Mouse (Mus musculus) intestine, embryonic 14.5 days (tissue): ENCODE results near the gene Numa1. TPM values are rescaled to one million over a fixed set of nuclear protein-coding genes. Genes with fewer than 3 reads are reported as not detected.
A peak's percentile ranks its signal among the peaks of the same experiment; 100 is the strongest.

Experiments used
- ATAC-seq: fragments of 200-750 bp; cut with Nextera tagmentation; replicated peaks from 2 replicates; pipeline ENCODE4 v1.8.0; 2017; ENCODE audit warnings: low read depth, moderate number of reproducible peaks, moderate TSS enrichment, moderate library complexity; ENCODE audit not compliant: low FRiP score, low TSS enrichment
- DNase-seq: peaks from one replicate; pipeline ENCODE4 v3.0.0-alpha.2; 2018; ENCODE audit warnings: low spot score
- H3K27ac ChIP-seq: fragments of 300-500 bp; sonication (generic); 2 replicates; pipeline ENCODE4 v1.5.1; 2014; ENCODE audit warnings: low read depth, mild to moderate bottlenecking, control low read depth
- H3K27me3 ChIP-seq: fragments of 300-500 bp; sonication (generic); replicated peaks from 2 replicates; pipeline ENCODE4 v1.6.1; 2014; ENCODE audit warnings: low read length, control low read depth; ENCODE audit not compliant: control insufficient read depth, insufficient read depth
- H3K36me3 ChIP-seq: fragments of 300-500 bp; sonication (generic); 2 replicates; pipeline ENCODE4 v1.6.1; 2014; ENCODE audit warnings: low read length, control low read depth; ENCODE audit not compliant: control insufficient read depth, insufficient read depth
- H3K4me1 ChIP-seq: fragments of 300-500 bp; sonication (generic); replicated peaks from 2 replicates; pipeline ENCODE4 v1.6.1; 2014; ENCODE audit warnings: low read length, control low read depth, mixed read lengths; ENCODE audit not compliant: control insufficient read depth, insufficient read depth
- H3K4me2 ChIP-seq: fragments of 300-500 bp; sonication (generic); 2 replicates; pipeline ENCODE4 v1.6.1; 2014; ENCODE audit warnings: low read length
- H3K4me3 ChIP-seq: fragments of 300-500 bp; sonication (generic); 2 replicates; pipeline ENCODE4 v1.5.1; 2014; ENCODE audit warnings: low read depth, low read length, control low read depth, mixed read lengths
- H3K9ac ChIP-seq: fragments of 300-500 bp; sonication (generic); 2 replicates; pipeline ENCODE4 v1.6.1; 2014; ENCODE audit warnings: mild to moderate bottlenecking, low read length
- H3K9me3 ChIP-seq: fragments of 300-500 bp; sonication (generic); 2 replicates; pipeline ENCODE4 v1.6.1; 2016; ENCODE audit warnings: low read length, control low read depth; ENCODE audit not compliant: control insufficient read depth
- WGBS: fragments of 180-500 bp; shearing (Covaris S2); extraction: QIAGEN DNeasy Blood & Tissue Kit; methylation state at CpG from one replicate; pipeline ENCODE4 v1.1.7; 2014; 5-methylcytosine and 5-hydroxymethylcytosine counted together
- polyA plus RNA-seq: library from polyadenylated mRNA; unstranded; fragments of >200 nt; fragmentation: Nextera tagmentation; extraction: Ambion mirVana; gene quantifications from 2 replicates; pipeline ENCODE4 v1.2.1, GENCODE M21; 2014

Numa1 gene
- polyA plus RNA-seq, 1 experiment from 2014 or later: 99.6 TPM

DNA sequence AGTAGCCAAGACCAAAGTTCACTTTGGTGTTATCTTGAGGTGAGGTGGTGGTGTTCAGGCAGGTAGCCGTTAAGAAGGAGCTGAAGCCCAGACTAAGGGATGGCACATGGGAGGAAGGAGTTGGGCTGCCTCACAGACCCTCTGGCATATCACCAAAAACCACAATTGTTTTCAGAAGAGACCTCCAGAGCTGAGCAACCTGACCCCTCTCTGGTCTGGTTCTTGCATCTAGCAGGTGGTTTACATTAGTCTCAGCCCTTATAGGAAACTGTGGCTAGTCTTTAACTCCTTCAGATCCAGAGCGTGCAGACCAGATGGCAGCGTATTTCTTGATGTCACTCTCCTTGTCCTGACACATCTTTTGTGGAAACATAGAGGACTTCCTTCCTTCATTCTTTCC lies 39.8 kb downstream of the Numa1 start:
- H3K9ac ChIP-seq: no peak overlapping the region
- H3K27ac ChIP-seq: peak overlapping the region; percentile 8; the same call in 1 of the 2 replicates
- ATAC-seq: no peak
- H3K9me3 ChIP-seq: no peaks in the 10 kb centered on the region
- peaks cover 7% of the 10 kb centered on the region for H3K36me3 ChIP-seq
- no peak for DNase-seq
- H3K27me3 ChIP-seq: no peaks in the 10 kb centered on the region
- no peak overlapping the region for H3K4me3 ChIP-seq
- 52% methylated on average over 3 of the region's 3 CpGs for WGBS
- peaks cover 31% of the 10 kb centered on the region for H3K4me1 ChIP-seq
- H3K4me2 ChIP-seq: peak overlapping the region; percentile 0; the same call in 1 of the 2 replicates

DNA sequence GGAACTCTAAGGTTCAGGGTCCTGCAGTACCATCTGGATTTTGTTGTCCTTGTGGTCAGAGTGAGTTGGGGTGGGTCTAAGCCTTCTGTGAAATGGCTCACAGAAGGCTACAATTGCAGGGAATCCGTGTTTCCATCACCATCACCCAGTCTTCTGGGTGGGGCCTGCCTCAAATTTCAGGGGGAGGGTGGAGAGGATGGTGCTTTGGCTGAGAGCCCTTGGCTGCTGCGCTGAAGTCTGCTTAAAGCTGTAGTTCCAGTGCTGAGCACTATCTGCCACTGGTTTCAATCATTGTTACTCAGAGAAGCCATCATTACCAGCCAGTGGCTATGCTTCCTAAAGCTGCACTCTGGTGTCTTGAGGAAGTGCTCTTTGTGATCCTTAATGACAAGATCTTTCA lies 40.6 kb downstream of the Numa1 start:
- WGBS: 24% methylated on average over 2 of the region's 2 CpGs
- H3K27ac ChIP-seq: no peak overlapping the region
- no peaks in the 10 kb centered on the region for H3K9me3 ChIP-seq
- no peak overlapping the region for H3K4me3 ChIP-seq
- no peak overlapping the region for H3K9ac ChIP-seq
- DNase-seq (no peak), ATAC-seq (no peak)
- no peak overlapping the region for H3K4me2 ChIP-seq
- H3K27me3 ChIP-seq: no peaks in the 10 kb centered on the region
- peaks cover 26% of the 10 kb centered on the region for H3K4me1 ChIP-seq
- peaks cover 10% of the 10 kb centered on the region for H3K36me3 ChIP-seq

DNA sequence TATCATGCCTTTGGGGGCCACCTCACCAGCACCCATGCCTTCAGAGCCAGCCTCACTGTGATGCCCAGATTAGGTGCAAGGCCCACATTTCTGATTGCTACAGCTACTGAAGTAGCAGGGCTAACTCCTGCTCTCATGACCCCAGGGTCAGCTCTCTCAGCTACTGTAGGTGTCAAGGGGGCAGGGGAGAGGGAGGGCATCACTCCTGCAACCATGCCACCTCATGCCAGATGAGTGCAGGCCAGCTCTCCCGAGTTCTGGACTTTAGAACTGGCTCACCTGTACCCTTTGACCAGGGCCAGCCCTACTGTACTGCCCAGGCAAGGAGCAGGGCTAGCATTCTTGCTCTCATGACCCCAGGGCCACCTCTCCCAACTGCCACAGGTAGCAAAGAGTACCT lies 48.8 kb downstream of the Numa1 start:
- Histone ChIP-seq H3K9ac (no peak overlapping the region), H3K9me3 (no peaks in the 10 kb centered on the region), H3K4me1 (no peaks in the 10 kb centered on the region), H3K4me2 (no peak overlapping the region), H3K4me3 (no peak overlapping the region), H3K27me3 (no peaks in the 10 kb centered on the region), H3K36me3 (peaks cover 52% of the 10 kb centered on the region), H3K27ac (no peak overlapping the region)
- DNase-seq (no peak), ATAC-seq (no peak)
- 63% methylated on average over 1 of the region's 1 CpGs for WGBS

DNA sequence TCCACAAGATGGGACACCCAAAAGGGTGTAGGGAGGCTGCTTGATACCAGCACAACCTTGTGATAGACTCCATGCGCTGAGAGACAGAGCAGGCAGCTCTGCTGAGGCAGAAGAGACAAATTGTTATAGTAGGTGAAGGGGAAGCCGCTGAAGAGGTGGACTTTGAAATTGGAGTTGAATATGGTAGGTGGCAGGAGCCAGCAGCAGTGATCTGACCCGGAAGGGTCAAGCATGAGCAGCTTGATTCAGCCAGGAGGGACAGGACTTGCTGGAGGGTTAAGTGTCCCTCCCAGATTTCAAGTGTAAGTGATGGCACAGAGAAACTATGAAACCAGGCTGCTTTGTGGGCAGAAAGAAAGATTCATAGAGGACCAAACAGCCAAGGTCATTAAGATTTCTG lies 51.2 kb downstream of the Numa1 start:
- Histone ChIP-seq H3K27me3 (no peaks in the 10 kb centered on the region), H3K36me3 (peaks cover 68% of the 10 kb centered on the region), H3K4me1 (no peaks in the 10 kb centered on the region), H3K9me3 (no peaks in the 10 kb centered on the region), H3K4me2 (no peak overlapping the region), H3K27ac (no peak overlapping the region), H3K4me3 (no peak overlapping the region), H3K9ac (no peak overlapping the region)
- WGBS: 90% methylated on average over 3 of the region's 3 CpGs
- ATAC-seq (no peak), DNase-seq (no peak)

DNA sequence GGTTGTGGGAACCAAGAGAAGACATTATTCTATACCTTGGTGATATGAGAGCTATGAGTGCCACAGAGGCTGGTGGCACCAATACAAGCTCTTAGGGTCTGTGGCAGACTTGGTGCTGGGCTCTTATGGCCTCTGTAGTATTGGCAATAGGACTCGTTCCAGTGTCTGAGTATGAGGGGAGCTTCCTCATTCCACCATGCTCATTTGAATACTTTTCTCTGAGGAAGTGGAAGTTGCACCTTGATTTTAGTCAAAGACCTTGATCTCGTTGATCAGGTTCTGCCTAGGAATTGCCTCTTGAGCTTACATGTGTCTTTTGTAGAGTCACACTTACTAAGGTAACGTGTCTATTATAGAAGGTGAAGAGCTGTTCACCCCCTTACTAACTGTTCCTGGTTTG lies 60.3 kb downstream of the Numa1 start:
- Histone ChIP-seq H3K9ac (no peak overlapping the region), H3K27me3 (no peaks in the 10 kb centered on the region), H3K4me1 (no peaks in the 10 kb centered on the region), H3K4me3 (no peak overlapping the region), H3K36me3 (peaks cover 98% of the 10 kb centered on the region), H3K4me2 (no peak overlapping the region), H3K27ac (no peak overlapping the region), H3K9me3 (no peaks in the 10 kb centered on the region)
- ATAC-seq (no peak), DNase-seq (no peak)
- 88% methylated on average over 3 of the region's 3 CpGs for WGBS

DNA sequence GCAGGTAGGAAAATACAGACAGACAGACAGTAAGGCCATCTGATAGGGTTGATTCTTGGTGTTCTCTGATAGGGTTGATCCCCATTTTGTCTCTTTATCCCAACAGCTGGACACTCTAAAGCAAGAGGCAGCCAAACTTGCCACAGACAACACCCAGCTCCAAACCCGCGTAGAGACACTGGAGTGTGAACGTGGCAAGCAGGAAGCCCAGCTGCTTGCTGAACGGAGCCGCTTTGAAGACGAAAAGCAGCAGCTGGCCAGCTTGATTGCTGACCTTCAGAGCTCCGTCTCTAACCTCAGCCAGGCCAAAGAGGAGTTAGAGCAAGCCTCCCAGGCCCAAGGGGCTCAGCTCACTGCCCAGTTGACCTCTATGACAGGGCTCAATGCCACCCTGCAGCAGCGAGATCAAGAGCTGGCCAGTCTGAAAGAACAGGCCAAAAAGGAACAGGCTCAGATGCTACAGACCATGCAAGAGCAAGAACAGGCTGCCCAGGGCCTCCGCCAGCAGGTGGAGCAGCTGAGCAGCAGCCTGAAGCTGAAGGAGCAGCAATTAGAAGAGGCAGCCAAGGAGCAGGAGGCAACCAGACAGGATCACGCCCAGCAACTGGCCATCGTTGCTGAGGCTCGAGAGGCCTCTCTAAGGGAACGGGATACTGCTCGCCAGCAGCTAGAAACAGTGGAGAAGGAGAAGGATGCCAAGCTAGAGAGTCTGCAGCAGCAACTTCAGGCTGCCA lies 64.5 kb downstream of the Numa1 start:
- peaks cover 98% of the 10 kb centered on the region for H3K36me3 ChIP-seq
- no peaks in the 10 kb centered on the region for H3K9me3 ChIP-seq
- WGBS: 59% methylated on average over 14 of the region's 14 CpGs
- DNase-seq (peak; percentile 87), ATAC-seq (peak; percentile 53)
- no peak overlapping the region for H3K27ac ChIP-seq
- no peak overlapping the region for H3K4me3 ChIP-seq
- H3K27me3 ChIP-seq: no peaks in the 10 kb centered on the region
- no peaks in the 10 kb centered on the region for H3K4me1 ChIP-seq
- no peak overlapping the region for H3K9ac ChIP-seq
- no peak overlapping the region for H3K4me2 ChIP-seq

DNA sequence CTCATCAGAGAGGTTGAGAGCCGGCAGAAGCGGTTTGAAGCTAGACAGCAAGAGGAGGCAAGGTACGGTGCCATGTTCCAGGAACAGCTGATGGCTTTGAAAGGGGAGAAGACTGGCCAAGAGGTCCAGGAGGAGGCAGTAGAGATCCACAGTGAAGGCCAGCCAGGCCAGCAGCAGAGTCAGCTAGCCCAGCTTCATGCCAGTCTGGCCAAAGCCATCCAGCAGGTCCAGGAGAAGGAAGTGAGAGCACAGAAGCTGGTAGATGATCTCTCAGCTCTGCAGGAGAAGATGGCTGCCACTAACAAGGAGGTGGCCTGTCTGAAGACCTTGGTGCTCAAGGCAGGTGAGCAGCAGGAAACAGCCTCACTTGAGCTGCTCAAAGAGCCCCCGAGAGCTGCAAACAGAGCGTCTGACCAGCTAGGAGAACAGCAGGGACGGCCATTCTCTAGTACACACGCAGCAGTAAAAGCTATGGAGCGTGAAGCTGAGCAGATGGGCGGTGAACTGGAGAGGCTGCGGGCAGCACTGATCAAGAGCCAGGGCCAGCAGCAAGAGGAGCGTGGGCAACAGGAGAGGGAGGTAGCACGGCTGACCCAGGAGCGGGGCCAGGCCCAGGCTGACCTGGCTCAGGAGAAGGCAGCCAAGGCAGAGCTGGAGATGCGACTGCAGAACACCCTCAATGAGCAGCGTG lies 65.7 kb downstream of the Numa1 start:
- Histone ChIP-seq H3K27me3 (no peaks in the 10 kb centered on the region), H3K9ac (no peak overlapping the region), H3K4me2 (no peak overlapping the region), H3K4me3 (no peak overlapping the region), H3K27ac (no peak overlapping the region), H3K9me3 (no peaks in the 10 kb centered on the region), H3K4me1 (no peaks in the 10 kb centered on the region), H3K36me3 (peaks cover 97% of the 10 kb centered on the region)
- 94% methylated on average over 15 of the region's 15 CpGs for WGBS
- ATAC-seq (no peak), DNase-seq (no peak)

DNA sequence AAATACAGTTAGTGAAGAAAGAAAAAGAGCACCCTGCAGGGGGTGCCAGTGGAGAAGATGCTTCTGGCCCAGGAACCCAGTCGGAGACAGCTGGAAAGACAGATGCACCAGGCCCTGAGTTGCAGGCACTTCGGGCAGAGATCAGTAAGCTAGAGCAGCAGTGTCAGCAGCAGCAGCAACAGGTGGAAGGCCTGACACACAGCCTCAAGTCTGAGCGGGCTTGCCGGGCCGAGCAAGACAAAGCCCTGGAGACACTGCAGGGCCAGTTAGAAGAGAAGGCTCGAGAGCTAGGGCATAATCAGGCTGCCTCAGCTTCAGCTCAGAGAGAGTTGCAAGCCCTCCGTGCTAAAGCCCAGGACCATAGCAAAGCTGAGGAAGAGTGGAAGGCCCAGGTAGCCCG lies 66.4 kb downstream of the Numa1 start:
- DNase-seq (no peak), ATAC-seq (no peak)
- H3K27ac ChIP-seq: no peak overlapping the region
- H3K4me3 ChIP-seq: no peak overlapping the region
- no peak overlapping the region for H3K4me2 ChIP-seq
- no peaks in the 10 kb centered on the region for H3K9me3 ChIP-seq
- no peaks in the 10 kb centered on the region for H3K4me1 ChIP-seq
- H3K9ac ChIP-seq: no peak overlapping the region
- 88% methylated on average over 8 of the region's 8 CpGs for WGBS
- peaks cover 97% of the 10 kb centered on the region for H3K36me3 ChIP-seq
- no peaks in the 10 kb centered on the region for H3K27me3 ChIP-seq
